Mouse (Mus musculus) Muller cell, postnatal 12 days (primary cell): ENCODE measurements around the gene Cdk17.

Experiments
- DNase-seq: peaks from one replicate; pipeline ENCODE4 v3.0.0-alpha.2; 2015; ENCODE audit errors: inconsistent ontology term

Gene Cdk17

DNA sequence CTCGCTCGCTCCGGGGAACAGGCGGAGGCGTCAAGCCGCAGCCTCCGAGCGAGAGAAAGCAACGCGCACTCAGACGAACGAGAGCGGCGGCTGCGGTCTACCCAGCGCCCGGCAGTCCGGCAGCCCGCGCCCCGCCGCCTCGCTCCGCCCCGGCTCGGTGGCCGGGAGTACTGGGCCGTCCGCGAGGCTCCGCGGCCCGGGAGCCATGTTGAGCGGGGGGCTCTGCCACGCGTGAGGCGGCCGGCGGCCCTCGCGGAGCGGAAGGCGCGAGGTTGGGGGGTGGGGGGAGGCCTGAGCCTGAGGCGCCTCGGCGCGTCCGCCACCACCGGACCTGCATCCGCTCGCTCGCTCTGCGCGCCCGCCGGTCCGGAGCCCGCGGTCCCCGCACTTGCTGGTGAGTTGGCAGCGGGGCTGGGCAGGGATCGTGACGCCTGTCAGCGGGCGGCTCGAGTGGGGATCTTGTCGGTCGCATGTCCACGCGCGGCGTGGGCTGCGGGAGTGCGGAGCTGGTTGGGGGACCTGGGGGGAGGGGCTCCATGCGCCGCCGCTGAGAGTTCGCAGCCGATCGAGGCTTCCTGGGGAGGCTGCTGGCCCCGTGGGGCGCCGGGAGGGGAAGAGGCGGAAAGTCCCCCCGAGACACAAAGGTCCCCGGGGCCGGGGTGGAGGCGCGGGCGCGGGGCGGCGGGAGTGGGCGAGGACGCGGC, at the start of gene Cdk17:
Cdk17 (plus strand) TSS at position 69 of the 704 bp plus-strand sequence.
- no peak for DNase-seq

DNA sequence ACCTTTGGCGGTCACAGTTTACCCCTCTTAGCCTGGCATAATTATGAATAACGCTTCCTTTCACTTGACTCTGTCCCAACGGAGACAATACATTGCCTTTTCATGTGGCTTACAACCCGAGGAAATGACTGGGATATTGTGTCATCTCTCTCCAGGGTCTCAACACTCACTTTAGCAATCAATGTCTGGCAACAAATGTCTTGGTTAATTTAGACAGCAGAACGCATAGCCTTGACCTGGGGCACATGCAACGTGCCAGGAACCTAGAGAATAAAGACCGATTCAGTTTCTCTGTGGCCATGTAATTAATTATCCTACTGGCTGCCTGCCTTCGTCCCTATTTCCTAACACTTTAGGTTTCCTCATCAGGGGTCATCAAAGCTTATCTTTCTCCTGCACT, 49.3 kb upstream of the Cdk17 start:
- DNase-seq = peak; percentile 93

DNA sequence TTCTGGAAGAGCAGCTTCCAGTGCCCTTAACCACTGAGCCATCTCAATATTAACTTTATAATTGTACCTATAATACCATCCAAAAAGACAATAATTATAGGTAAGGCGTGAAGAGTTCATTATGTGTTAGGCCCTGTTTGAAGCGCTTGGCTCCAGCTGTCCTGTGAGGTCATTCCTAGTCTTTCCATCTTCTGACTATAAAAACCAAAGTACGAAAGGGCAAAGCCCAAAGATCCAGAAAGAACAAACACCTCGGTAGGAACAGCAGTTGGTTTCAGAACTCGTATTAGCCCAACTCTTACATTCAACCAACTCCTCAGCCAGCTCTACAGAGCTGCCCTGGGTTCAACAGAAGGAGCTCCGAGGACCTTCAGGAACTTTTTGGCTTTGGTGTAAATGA, 48.7 kb upstream of the Cdk17 start:
- DNase-seq = no peak

DNA sequence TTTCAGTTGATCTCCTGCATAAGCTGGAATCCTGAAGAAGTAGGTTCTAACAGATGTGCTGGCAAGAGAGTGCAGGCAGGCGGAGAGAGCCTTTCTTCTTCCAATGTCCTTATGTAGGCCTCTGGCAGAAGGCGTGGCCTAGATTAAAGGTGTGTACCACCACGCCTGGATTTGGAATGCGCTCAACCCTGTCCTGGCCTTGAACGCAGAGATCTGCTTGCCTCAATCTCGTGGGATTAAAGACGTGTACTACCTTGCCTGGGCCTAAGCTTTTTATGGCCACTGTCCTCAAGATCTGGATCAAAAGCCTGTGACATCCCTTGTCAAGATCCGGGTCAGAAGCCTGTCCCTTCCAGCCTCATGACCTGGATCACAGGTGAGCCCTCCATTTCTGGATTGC, 46.7 kb upstream of the Cdk17 start:
- DNase-seq = no peak

DNA sequence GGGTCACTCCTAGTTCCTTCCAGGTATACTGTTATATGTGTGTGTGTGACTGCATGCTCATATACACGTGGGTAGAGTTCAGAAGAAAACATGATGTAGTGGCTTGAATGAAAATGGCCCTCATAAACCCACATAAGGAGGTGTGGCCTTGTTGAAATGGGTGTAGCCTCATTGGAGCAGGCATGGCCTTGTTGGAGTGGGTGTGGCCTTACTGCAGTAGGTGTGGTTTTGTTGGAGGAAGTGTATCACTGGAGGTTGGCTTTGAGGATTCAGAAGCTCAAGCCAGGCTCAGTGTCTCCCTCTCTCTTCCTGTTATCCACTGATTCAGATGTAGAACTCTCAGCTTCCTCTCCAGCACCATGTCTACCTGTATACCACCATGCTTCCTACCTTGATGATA, 45.9 kb upstream of the Cdk17 start:
- no peak for DNase-seq

DNA sequence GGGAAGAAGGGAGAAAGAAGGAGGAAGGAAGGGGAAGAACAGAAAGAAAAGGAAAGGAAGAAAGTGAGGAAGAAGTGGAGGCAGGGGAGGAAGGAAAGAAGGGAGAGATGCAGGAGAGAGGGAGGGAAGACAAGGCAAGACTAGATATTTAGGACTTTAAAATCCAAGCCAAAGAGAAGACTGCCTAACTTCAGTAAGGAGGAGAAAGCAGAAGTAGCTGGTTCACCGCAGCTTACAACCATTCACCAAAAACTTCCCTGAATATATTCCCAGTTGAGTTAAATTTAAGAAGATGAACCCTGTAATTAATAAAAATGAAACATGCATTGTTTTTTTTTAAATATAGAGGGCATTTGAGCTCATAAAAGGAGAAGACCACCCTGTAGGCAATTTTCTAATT, 44.9 kb upstream of the Cdk17 start:
- no peak for DNase-seq

DNA sequence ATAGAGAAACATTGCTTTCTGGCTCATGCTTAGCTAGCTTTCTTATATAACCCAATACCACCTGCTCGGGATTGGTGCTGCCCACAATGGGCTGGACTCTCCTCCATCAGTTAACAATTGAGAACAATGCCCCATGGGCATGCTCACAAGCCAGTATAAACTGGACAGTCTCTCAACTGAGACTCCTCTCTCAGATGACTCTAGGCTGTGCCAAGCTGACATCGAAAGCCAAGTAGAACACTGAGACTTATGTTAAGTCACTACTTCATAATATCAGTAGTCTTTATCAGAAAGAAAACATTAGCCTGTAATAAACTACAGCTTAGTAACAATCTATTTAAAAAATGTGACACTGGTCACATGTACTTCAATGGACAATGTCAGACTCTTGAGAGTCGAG, 44.0 kb upstream of the Cdk17 start:
- DNase-seq = no peak

DNA sequence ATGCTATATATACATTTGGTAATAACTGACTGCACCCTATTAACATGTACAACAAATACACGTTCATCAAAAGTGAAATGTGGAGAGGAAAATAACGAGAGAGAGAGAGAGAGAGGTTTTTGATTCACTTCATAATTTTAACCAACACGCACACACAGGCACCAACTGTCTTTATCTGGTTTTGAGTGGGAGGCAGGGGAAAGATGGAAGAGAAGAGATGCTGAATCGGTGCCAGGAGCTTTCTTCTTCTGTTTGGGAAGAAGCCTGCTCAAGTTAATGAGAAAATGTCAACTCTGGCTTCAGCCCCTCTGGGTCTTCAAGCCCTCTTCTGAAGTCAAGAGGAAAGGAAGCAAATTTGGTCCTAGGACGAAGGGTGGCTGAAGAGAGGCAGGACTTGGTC, 40.9 kb upstream of the Cdk17 start:
- DNase-seq = no peak

DNA sequence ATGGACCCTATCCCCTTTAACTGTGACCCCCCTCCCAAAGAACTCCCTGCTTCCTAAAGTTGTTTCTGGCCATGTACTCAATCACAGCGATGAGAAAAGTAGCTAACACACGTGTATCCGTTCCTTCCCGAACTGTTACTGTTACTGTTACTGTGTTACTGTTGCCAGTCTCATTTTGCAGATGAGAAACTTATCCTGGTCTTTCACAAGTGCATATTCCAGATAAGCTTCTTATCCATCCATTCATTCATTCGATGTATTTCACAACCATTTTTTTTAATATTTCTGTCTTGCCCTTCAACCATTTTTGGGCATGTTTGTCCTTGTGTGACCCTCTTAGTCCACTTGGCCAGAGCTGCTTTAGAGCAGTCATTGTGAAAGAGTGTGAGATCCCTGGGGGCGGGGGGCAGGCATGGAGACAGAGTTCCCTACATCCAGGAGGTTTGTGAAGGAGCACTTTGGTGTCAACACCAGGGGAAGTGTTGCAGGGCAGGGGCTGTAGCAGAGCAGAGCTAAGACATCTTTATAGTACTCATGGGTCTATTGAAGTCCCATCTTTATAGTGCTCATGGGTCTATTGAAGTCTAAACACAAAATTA, 39.3 kb upstream of the Cdk17 start:
- DNase-seq = no peak

DNA sequence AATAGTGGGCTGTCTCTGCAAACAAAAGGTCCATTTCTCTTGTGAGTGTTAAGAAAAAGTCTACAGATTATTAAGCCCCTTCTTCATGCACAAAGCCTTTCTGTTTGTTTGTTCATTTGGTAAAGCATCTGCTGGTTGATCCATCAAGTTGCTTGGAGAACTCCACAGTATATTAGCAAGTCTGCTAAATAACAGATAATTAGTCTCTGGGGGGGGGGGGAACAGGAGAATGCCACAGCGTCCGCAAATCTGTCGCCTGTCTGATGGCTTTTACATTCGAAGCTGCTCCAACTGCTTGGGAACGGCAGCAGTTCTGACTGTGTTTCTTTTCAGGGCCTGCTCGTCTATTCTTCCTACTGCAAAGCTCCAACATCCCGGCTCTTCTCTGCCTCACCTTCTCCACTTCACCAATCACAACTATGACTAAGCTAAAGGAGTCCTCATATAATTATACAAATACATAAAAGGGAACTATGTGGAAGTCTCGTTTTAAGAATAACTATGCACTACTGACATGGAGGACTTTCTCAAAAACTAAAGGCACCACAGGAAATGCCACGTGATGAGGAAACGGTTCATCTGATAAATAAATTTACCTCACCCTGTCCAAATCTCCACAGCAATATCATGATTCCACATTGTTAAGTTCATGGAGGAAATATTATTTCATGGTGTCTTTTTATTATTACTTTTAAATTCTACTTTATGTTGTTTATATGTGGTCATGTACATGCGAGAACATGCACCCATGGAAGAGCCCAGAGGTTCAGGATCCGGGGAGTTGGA, 38.1 kb upstream of the Cdk17 start:
- DNase-seq = no peak

DNA sequence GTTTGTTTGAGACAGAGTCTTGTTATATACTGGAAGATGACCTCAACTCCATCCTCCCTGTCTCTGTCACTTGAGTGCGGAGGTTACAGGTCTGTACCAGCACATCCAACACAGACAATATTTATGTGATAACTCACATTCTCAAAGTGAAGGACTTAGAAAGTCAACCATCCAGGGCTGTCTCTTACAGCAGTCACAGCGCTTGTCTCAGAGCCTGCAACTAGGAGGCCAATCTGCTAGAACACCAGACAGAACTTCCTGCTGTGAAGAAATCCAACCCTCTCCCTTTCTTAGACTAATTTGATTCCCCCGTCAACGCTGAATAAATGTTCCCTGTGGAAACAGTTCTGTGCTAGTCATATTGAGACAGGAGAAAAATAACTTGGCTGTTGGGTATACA, 37.4 kb upstream of the Cdk17 start:
- DNase-seq = no peak

DNA sequence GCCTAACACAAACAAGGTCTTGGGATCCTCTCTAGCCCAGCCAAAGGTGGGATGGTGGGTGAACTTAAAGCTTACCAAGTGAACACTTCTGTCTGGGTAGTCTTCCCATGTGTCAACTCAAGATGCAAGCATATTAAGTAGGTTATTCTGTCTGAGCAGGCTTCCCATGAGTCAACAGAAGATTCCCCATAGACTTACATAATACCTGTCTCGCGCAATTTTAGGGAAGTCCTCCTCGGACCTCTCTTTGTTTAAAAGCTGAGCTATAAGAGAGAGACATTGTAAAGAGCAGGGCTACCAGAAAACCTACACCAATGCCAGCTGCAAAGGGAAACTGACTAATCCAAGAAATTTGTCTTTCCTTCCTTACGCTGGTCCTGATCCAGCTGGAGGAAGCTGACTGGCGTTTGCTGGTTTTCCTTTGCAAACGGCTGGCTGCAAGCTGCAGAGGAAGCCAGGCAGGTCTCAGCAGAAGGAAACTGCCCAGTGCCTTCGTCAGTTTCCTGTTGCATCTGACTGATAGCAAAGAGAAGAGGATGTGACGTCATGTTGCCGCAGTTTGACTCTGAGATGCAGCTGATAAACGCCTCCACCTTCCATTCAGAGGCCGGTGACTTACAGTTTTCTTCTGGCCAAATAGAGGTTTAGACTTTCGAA, 36.6 kb upstream of the Cdk17 start:
- no peak for DNase-seq

DNA sequence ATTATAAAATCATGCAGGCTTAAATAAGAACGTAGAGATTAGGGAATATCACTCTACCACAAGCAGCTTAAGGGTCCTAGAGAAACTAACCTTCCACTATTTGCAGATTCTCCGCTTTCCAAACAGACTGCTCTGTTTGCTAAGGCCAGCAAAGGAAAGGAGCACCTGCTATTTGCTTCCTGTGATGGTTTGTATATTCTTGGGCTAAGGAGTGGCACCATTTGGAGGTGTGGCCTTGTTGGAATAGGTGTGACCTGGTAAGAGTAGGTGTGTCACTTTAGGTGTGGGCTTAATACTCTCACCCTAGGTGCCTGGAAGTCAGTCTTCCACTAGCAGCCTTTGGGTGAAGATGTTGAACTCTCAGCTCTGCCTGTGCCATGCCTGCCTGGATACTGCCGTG, 34.6 kb upstream of the Cdk17 start:
- DNase-seq = no peak

DNA sequence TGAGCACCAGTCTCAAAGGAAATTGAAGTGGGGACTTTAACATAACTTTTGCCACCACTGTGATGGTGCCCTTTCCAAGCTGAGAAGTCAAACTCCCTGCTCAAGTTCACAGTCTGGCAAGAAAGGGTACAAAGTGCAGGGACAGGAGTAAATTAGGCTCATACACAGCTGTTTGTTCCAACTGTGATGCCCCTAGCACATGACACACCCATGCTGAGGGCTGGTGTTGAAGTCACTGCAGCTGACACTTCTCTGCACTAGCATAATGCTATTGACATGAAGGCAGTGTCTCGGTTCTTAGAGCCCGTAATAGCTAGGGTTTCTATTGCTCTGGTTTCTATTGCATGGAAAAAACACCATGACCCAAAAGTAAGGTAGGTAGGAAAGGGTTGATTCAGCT, 32.1 kb upstream of the Cdk17 start:
- no peak for DNase-seq

DNA sequence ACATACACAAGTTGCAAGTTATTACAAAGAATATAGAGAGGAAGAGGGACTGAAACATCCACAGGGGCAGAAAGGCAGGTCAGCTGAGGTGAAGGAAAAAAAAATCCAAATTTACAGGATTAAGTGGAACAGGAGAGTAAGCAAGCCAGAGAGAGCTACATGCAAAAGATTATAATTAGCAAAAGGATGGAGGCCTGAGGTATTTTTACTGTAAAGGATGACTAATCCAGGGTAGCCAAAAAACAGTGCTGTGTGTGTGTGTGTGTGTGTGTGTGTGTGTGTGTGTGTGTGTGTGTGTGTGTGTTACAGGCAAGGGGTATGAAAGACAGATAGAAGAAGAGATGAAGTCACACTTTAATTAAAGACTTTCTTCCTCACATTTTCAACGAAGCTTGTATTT, 31.3 kb upstream of the Cdk17 start:
- no peak for DNase-seq

DNA sequence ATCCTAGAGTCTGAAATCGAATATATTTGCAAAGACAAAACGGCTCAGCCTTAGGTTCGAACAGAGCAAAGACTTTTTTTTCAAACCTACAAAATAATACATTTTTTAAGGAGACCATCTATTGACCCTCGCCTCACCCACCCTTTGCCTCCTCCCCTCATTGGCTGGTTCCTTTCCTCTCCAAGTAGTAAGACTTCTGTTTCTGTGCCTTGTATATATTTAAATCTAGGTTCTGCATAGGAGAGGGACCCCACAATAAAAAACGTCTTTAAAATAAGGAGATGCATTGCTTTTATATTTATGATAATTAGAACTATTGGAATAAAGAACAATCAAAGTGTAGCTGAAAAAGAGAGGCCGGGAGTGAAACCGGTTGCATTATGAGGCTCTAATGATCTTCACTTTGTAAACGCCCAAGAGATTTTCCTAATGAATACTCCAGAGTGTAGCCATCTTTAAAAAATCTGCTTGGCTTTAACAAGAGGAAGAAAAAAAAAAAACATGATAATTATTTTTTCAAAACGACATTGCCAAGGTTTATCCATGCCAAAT, 30.7 kb upstream of the Cdk17 start:
- DNase-seq = no peak

DNA sequence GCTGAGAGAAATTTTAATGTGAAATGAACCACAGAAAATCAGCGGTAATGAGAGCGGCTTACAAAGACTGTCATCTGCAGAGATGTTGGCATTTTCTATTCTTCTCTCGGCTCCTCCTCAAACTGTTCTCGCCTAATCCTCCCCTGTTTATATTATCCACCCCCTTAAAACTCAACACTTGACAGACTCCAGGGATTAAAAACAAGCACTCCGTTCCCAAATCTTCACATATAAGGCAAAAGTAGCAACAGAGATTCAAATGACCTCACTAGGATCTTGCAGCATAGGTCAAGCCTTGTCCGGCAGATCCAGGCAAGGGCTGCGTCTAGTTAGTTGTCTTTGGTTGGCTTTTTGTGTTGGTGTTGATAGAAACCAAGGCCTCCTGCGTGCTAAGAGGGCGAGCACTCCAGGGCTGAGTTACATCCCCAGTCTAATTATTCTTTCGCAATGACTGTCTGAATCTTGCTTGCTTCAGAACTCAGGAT, 30.2 kb upstream of the Cdk17 start:
- DNase-seq = peak; percentile 86

DNA sequence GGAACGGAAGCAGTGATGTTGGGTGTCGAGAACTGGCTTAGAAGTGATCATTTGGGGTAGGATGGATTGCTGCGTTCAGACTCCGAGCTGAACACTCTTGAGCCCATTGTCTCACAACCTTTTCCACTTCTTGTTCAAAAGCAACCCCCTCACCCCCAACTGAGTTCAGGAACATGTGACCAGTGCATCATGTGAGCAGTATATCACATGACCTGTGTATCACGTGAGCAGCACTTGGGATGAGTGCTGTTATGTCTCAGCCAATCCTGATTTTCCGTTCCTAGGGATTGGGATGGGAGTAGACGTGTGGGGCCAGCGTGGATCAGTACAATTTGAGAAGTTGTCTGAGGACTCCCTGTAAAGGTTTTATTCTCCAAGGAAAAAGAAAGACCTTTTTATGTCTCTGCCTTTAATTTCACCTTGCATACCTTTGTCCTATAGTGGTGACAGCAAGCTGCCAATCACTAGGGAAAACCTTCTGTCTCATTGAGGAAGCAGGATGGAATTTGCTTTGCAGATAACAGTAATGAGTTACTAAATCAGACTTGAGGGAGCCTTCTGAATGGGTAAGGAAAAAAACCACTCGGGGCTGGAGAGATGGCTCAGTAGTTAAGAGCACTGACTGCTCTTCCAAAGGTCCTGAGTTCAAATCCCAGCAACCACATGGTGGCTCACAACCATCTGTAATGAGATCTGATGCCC, 28.7 kb upstream of the Cdk17 start:
- no peak for DNase-seq

DNA sequence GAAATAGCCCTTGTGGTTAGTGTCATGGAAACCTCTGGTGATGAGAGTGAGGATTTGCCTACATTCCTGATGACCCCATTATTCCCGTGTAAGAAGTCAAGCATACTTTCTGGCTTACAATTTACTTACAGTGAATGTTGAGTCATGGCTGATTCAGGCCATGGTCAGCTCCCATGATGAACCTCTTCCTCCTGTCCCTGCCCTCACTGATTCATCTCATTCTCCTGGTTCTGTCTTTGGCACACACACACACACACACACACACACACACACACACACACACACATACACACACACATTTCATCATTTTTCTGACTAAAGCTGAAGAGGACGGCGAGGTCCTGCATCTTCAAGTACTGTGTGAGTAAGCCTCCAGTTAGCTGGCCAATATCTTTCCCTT, 21.9 kb upstream of the Cdk17 start:
- peak; percentile 94 for DNase-seq

DNA sequence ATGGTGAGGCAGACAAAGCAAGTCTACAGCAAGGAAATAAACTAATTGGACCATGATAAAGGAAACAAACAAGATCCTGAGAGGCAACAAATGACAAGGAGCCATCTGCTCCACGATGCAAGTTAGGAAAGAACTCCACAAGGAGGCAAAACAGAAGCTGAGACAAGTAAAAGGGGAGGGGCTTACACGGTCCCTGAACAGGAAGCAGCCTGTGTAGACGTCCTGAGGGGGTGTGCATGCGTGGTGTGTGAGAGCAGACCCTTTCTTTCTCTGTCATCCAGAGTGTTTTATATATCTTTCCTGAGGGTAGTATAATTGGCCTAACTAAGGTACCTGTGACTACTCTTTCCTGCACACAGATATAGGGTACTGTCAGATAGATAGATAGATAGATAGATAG, 19.9 kb upstream of the Cdk17 start:
- DNase-seq = no peak

DNA sequence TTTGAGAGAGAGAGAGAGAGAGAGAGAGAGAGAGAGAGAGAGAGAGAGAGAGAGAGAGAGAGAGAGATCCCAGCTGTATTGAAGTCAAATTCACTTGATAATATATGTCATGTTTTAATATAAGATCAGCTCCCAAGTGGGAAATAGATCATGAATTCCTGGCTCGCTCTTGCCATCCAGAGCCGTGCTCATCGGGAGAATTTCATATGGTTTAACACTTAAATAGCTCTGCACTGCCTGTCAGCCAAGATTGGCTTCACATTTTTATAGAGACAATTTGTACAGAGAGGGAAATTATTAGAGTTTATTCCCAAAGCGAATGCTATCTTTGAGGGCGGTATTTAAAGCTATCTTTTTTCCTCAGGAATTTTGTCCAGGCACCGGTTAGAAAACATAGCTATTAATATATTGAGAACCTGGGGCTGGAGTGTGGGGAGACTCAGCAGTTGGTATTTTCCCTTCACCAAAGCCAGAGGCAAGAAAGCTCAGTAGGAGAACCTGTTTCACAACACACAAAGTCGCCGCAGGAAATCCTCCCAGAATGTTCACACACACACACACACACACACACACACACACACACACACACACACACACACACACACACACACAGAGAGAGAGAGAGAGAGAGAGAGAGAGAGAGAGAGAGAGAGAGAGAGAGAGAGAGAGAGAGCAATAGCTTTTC, 17.9 kb upstream of the Cdk17 start:
- no peak for DNase-seq
